Mouse (Mus musculus) thymus, adult 2 months (tissue): ENCODE results near the gene Pbld2.

Experiments used
- CTCF ChIP-seq: fragments of 200-500 bp; IDR thresholded peaks from 2 replicates; pipeline ENCODE4 v1.5.1; 2012; ENCODE audit warnings: mild to moderate bottlenecking, control low read depth, low read length, moderate library complexity, borderline replicate concordance; ENCODE audit not compliant: control insufficient read depth, poor library complexity, insufficient read depth; ENCODE audit errors: extremely low read depth
- POLR2A ChIP-seq: fragments of 200-500 bp; IDR thresholded peaks from 2 replicates; pipeline ENCODE4 v1.6.1; 2012; ENCODE audit warnings: mild to moderate bottlenecking, low read length, control low read depth, moderate library complexity; ENCODE audit not compliant: control insufficient read depth, poor library complexity, insufficient read depth; ENCODE audit errors: extremely low read depth

DNA sequence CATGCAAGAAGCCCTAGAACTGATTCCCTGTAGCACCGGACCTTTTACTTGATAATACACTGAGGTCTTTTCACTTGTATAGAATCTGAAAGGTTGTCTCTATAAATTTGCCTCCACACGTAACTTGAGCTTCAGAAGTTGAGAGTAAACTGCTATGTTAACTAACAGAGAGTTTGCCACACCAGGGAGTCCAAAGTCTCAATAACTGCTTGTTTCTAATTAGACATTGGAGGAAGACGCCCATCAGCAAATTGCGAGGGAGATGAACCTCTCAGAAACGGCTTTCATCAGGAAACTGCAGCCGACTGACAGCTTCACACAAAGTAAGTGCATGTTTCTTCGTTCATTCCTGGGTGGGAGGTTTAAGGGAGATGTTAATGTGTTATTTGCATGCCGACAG is 41.4 kb downstream of the Pbld2 start:
- TF ChIP-seq POLR2A (no peak), CTCF (no peak)
